Mouse (Mus musculus) erythroblast, adult 5-6 weeks (primary cell): Measurements from ENCODE around the gene Por. TPM values are rescaled to one million over a fixed set of nuclear protein-coding genes. Genes with fewer than 3 reads are reported as not detected.

Experiments used
- ATAC-seq: replicated peaks from 2 replicates; pipeline ENCODE4 v1.8.0; 2016; ENCODE audit warnings: moderate number of reproducible peaks, mild to moderate bottlenecking, moderate TSS enrichment, inconsistent platforms; ENCODE audit not compliant: poor library complexity, low FRiP score, severe bottlenecking
- total RNA-seq, 2 experiments: library from RNA; stranded (forward) in 1 of 2; stranded (reverse) in 1 of 2; fragments of 150-400 nt in 1 of 2; fragments of 200-764, 138-1000 nt in 1 of 2; gene quantifications; 2 replicates each; pipeline versions ENCODE4 v1.2.3 to v1.2.4; 2015 to 2017; ENCODE audit warnings: low replicate concordance in 2 of 2

Por gene
- total RNA-seq, 2 experiments from 2014 or later = 8.8 to 14.5 TPM

- ATAC-seq = no peak
Observed at GRCm38 (mm10) chr5:135722121-135722520, 52.3 kb downstream of the Por start.

GRCm38 (mm10) chr5:135723165-135723751 is 53.4 kb downstream of the Por start:
- no peak for ATAC-seq

- ATAC-seq = no peak
Observed at GRCm38 (mm10) chr5:135724536-135725322, 54.9 kb downstream of the Por start.

- no peak for ATAC-seq
Observed at GRCm38 (mm10) chr5:135725391-135725841, 55.6 kb downstream of the Por start.

- no peak for ATAC-seq
Observed at GRCm38 (mm10) chr5:135725991-135726390, 56.2 kb downstream of the Por start.

GRCm38 (mm10) chr5:135726641-135727346 is 57.0 kb downstream of the Por start:
- no peak for ATAC-seq

GRCm38 (mm10) chr5:135727871-135728270 is 58.0 kb downstream of the Por start:
- ATAC-seq = no peak

GRCm38 (mm10) chr5:135728361-135728760 is 58.5 kb downstream of the Por start:
- ATAC-seq = no peak

- no peak for ATAC-seq
Observed at GRCm38 (mm10) chr5:135729351-135729750, 59.5 kb downstream of the Por start.

GRCm38 (mm10) chr5:135730278-135730677 is 60.4 kb downstream of the Por start:
- no peak for ATAC-seq

GRCm38 (mm10) chr5:135730916-135731315 is 61.1 kb downstream of the Por start:
- ATAC-seq = no peak

GRCm38 (mm10) chr5:135731322-135731721 is 61.5 kb downstream of the Por start:
- no peak for ATAC-seq

GRCm38 (mm10) chr5:135733071-135733470 is 63.2 kb downstream of the Por start:
- no peak for ATAC-seq

- ATAC-seq = no peak
Observed at GRCm38 (mm10) chr5:135734057-135734680, 64.3 kb downstream of the Por start.

GRCm38 (mm10) chr5:135735741-135736140 is 65.9 kb downstream of the Por start:
- ATAC-seq = no peak

GRCm38 (mm10) chr5:135736544-135736943 is 66.7 kb downstream of the Por start:
- no peak for ATAC-seq

GRCm38 (mm10) chr5:135737154-135737553 is 67.3 kb downstream of the Por start:
- no peak for ATAC-seq

GRCm38 (mm10) chr5:135738266-135738665 is 68.4 kb downstream of the Por start:
- no peak for ATAC-seq

- ATAC-seq = no peak
Observed at GRCm38 (mm10) chr5:135742156-135742555, 72.3 kb downstream of the Por start.
